In genomic region chr1:21248560-21249390, GRCm38 (mm10) we compare ENCODE assay signal across 30 mouse cellular contexts. TPM values are rescaled to one million over a fixed set of nuclear protein-coding genes. Genes with fewer than 3 reads are reported as not detected.
DNase-seq lines count a peak whose midpoint lies in the region; ATAC-seq and TF ChIP-seq lines count a peak whose summit lies in the region.
"Had no signal": no experiment of that assay in that cellular context is flagged by ENCODE, and none has a peak within 500 bp of the region (broad histone marks: within the 10 kb centered on the region; RNA-seq: fewer than 3 reads in every experiment).

No protein-coding gene starts in this region.

- no peaks in the 10 kb centered on the region for H3K36me3 ChIP-seq in heart, embryonic 11.5 days (ENCODE audit: control insufficient read depth, insufficient read depth, low read length)
- H3K36me3 ChIP-seq in liver, postnatal 0 days (replicated peaks; ENCODE audit: insufficient read depth, low read length): no peaks in the 10 kb centered on the region
- no peaks in the 10 kb centered on the region for H3K36me3 ChIP-seq in liver, embryonic 12.5 days
- no peaks in the 10 kb centered on the region for H3K36me3 ChIP-seq in hindbrain, embryonic 11.5 days (ENCODE audit: control insufficient read depth, insufficient read depth, low read length)
- H3K36me3 ChIP-seq: forebrain, embryonic 10.5 days; G1E; heart, embryonic 12.5 days; heart, embryonic 15.5 days; hindbrain, embryonic 10.5 days had no signal

- H3K9me3 ChIP-seq in heart, embryonic 11.5 days (replicated peaks; ENCODE audit: control insufficient read depth, low read length): no peaks in the 10 kb centered on the region
- H3K9me3 ChIP-seq in liver, postnatal 0 days (ENCODE audit: low read length): no peaks in the 10 kb centered on the region
- H3K9me3 ChIP-seq in liver, embryonic 12.5 days (replicated peaks): no peaks in the 10 kb centered on the region
- no peaks in the 10 kb centered on the region for H3K9me3 ChIP-seq in hindbrain, embryonic 11.5 days (ENCODE audit: control insufficient read depth, low read length)
- H3K9me3 ChIP-seq: forebrain, embryonic 10.5 days; forebrain, embryonic 13.5 days; G1E; heart, embryonic 12.5 days; heart, embryonic 15.5 days; hindbrain, embryonic 10.5 days had no signal

- H3K27me3 ChIP-seq in heart, embryonic 11.5 days (ENCODE audit: control insufficient read depth, insufficient read depth, low read length): no peaks in the 10 kb centered on the region
- no peaks in the 10 kb centered on the region for H3K27me3 ChIP-seq in liver, postnatal 0 days (ENCODE audit: insufficient read depth, low read length)
- no peaks in the 10 kb centered on the region for H3K27me3 ChIP-seq in liver, embryonic 12.5 days (replicated peaks)
- H3K27me3 ChIP-seq in hindbrain, embryonic 11.5 days (ENCODE audit: control insufficient read depth, insufficient read depth, low read length): no peaks in the 10 kb centered on the region
- H3K27me3 ChIP-seq: CH12.LX; forebrain, embryonic 13.5 days; heart, embryonic 12.5 days; heart, embryonic 15.5 days had no signal

- H3K4me3 ChIP-seq in heart, embryonic 11.5 days (ENCODE audit: low read depth, low read length): no peak overlapping the region
- no peak overlapping the region for H3K4me3 ChIP-seq in liver, postnatal 0 days (ENCODE audit: low read depth, low read length)
- no peak overlapping the region for H3K4me3 ChIP-seq in liver, embryonic 12.5 days
- H3K4me3 ChIP-seq in hindbrain, embryonic 11.5 days (ENCODE audit: low read depth, low read length): no peak overlapping the region
- H3K4me3 ChIP-seq: forebrain, embryonic 10.5 days; forebrain, embryonic 13.5 days; heart, embryonic 12.5 days; heart, embryonic 15.5 days; hindbrain, embryonic 10.5 days had no signal

- peak; percentile 68 for DNase-seq in heart, adult 11 months
- DNase-seq in liver, postnatal 0 days: no peak
- no peak for DNase-seq in hindbrain, embryonic 11.5 days (ENCODE audit: low spot score)
- DNase-seq: adrenal gland, adult 2 months; adrenal gland, postnatal 14 days; B cell, adult 2 months; cerebellum, adult 11 months; cerebellum, adult 2 months; cerebellum, adult 9-11 months; cerebellum, postnatal 25 days; gastrocnemius, postnatal 10 days; gastrocnemius, postnatal 36 days; heart, postnatal 10 days; heart, postnatal 36 days had no signal

- no peak for TF ChIP-seq CTCF in liver, postnatal 0 days (IDR thresholded peaks at IDR 0.05; ENCODE audit: low read depth)

- ATAC-seq in heart, embryonic 11.5 days (replicated peaks; ENCODE audit: insufficient number of reproducible peaks, low FRiP score, low TSS enrichment): no peak
- ATAC-seq in liver, postnatal 0 days: no peak
- no peak for ATAC-seq in liver, embryonic 12.5 days
- peak; percentile 63 for ATAC-seq in megakaryocyte-erythroid progenitor cell, adult 5-6 weeks (replicated peaks; ENCODE audit: low FRiP score, low TSS enrichment, poor library complexity, severe bottlenecking)
- no peak for ATAC-seq in hindbrain, embryonic 11.5 days (ENCODE audit: low FRiP score)
- ATAC-seq: forebrain, embryonic 13.5 days; forebrain, embryonic 16.5 days; hindbrain, postnatal 0 days; inflammation-experienced regulatory T-cells, adult 6 months; intestine, embryonic 16.5 days had no signal

- 70% methylated on average over 9 of the region's 9 CpGs for WGBS in heart, embryonic 11.5 days (ENCODE audit: insufficient replicate concordance)
- WGBS in liver, postnatal 0 days (ENCODE audit: insufficient replicate concordance): 64% methylated on average over 9 of the region's 9 CpGs
- WGBS in liver, embryonic 12.5 days (ENCODE audit: insufficient replicate concordance): 55% methylated on average over 9 of the region's 9 CpGs
- 86% methylated on average over 9 of the region's 9 CpGs for WGBS in hindbrain, embryonic 11.5 days

- H3K27ac ChIP-seq in heart, embryonic 11.5 days (ENCODE audit: low read depth, low read length): no peak overlapping the region
- no peak overlapping the region for H3K27ac ChIP-seq in liver, postnatal 0 days (ENCODE audit: low read depth)
- no peak overlapping the region for H3K27ac ChIP-seq in liver, embryonic 12.5 days
- H3K27ac ChIP-seq in hindbrain, embryonic 11.5 days (ENCODE audit: low read depth, low read length): no peak overlapping the region
- H3K27ac ChIP-seq: forebrain, embryonic 10.5 days; forebrain, embryonic 13.5 days; heart, embryonic 15.5 days; hindbrain, embryonic 10.5 days; hindbrain, embryonic 14.5 days; hindbrain, postnatal 0 days had no signal

- H3K4me1 ChIP-seq in heart, embryonic 11.5 days (ENCODE audit: control insufficient read depth, insufficient read depth, low read length): no peaks in the 10 kb centered on the region
- H3K4me1 ChIP-seq in liver, postnatal 0 days (ENCODE audit: insufficient read depth): no peaks in the 10 kb centered on the region; the same call in 1 of the 2 replicates
- H3K4me1 ChIP-seq in liver, embryonic 12.5 days: no peaks in the 10 kb centered on the region
- H3K4me1 ChIP-seq in hindbrain, embryonic 11.5 days (replicated peaks; ENCODE audit: control insufficient read depth, insufficient read depth, low read length): no peaks in the 10 kb centered on the region
- H3K4me1 ChIP-seq: forebrain, embryonic 13.5 days; heart, embryonic 12.5 days; heart, embryonic 15.5 days had no signal

- H3K9ac ChIP-seq in heart, embryonic 11.5 days (ENCODE audit: low read depth, low read length): no peak overlapping the region
- 0 out of 2 replicates have a peak overlapping the region, but pooled peaks have one; percentile 11 for H3K9ac ChIP-seq in liver, postnatal 0 days (replicated peaks)
- no peak overlapping the region for H3K9ac ChIP-seq in liver, embryonic 12.5 days
- H3K9ac ChIP-seq in hindbrain, embryonic 11.5 days (ENCODE audit: low read depth, low read length): no peak overlapping the region
- H3K9ac ChIP-seq: forebrain, embryonic 13.5 days; heart, embryonic 12.5 days; heart, embryonic 15.5 days; hindbrain, embryonic 14.5 days had no signal

- no peak for TF ChIP-seq EP300 in liver, postnatal 0 days (IDR thresholded peaks at IDR 0.05; ENCODE audit: low read depth)

- H3K4me2 ChIP-seq in heart, embryonic 11.5 days: no peak overlapping the region
- H3K4me2 ChIP-seq in liver, postnatal 0 days (ENCODE audit: low read depth, low read length): no peak overlapping the region
- no peak overlapping the region for H3K4me2 ChIP-seq in liver, embryonic 12.5 days
- no peak overlapping the region for H3K4me2 ChIP-seq in hindbrain, embryonic 11.5 days (replicated peaks; ENCODE audit: low read depth, low read length)
- H3K4me2 ChIP-seq: forebrain, embryonic 13.5 days; heart, embryonic 12.5 days; heart, embryonic 15.5 days; hindbrain, embryonic 14.5 days had no signal

RNA-seq across cellular contexts. Expression of gene Gsta3, which starts 8.4 kb away (rescaled TPM):
- polyA plus RNA-seq in heart, embryonic 11.5 days (2014; fragmentation: Nextera tagmentation; extraction: Ambion mirVana): 0.47 and 0.58 TPM in 2 replicates
- 143 and 187 TPM in 2 replicates for polyA plus RNA-seq in liver, postnatal 0 days (2015; fragmentation: Nextera tagmentation; extraction: Ambion mirVana)
- 5.4 and 5.6 TPM in 2 replicates for polyA plus RNA-seq in liver, embryonic 12.5 days (2016; fragmentation: Nextera tagmentation; extraction: Ambion mirVana)
- not detected in 2 replicates for total RNA-seq in megakaryocyte-erythroid progenitor cell, adult 5-6 weeks (2014; fragmentation: Nextera tagmentation)
- not detected in 2 replicates for total RNA-seq in megakaryocyte-erythroid progenitor cell, adult 5-6 weeks (2017)
- polyA plus RNA-seq in hindbrain, embryonic 11.5 days (2014; fragmentation: Nextera tagmentation; extraction: Ambion mirVana): 0.14 and 0.31 TPM in 2 replicates
- total RNA-seq: CH12.LX had no signal
- polyA plus RNA-seq: embryonic facial prominence, embryonic 11.5 days; G1E had no signal

RNA-seq across cellular contexts. Expression of gene Tmem14a, which starts 30.4 kb away (rescaled TPM):
- 9.7 and 12.5 TPM in 2 replicates for polyA plus RNA-seq in heart, embryonic 11.5 days (2014; fragmentation: Nextera tagmentation; extraction: Ambion mirVana)
- polyA plus RNA-seq in liver, postnatal 0 days (2015; fragmentation: Nextera tagmentation; extraction: Ambion mirVana): 1.7 and 1.9 TPM in 2 replicates
- 4.2 and 4.9 TPM in 2 replicates for polyA plus RNA-seq in liver, embryonic 12.5 days (2016; fragmentation: Nextera tagmentation; extraction: Ambion mirVana)
- total RNA-seq in megakaryocyte-erythroid progenitor cell, adult 5-6 weeks (2014; fragmentation: Nextera tagmentation): 2.4 and 3.4 TPM in 2 replicates
- 0.65 and 0.85 TPM in 2 replicates for total RNA-seq in megakaryocyte-erythroid progenitor cell, adult 5-6 weeks (2017)
- 10.9 and 13.5 TPM in 2 replicates for polyA plus RNA-seq in hindbrain, embryonic 11.5 days (2014; fragmentation: Nextera tagmentation; extraction: Ambion mirVana)

Comparison
In these comparisons a context has a peak if more than half of its experiments do, and no peak if none do; other contexts are left out.
1. RNA of gene Gsta3, which starts 8.4 kb away (polyA plus RNA-seq): 143 to 187 TPM in liver, postnatal 0 days; 5.4 to 5.6 TPM in liver, embryonic 12.5 days, 0.47 to 0.58 TPM in heart, embryonic 11.5 days and 0.14 to 0.31 TPM in hindbrain, embryonic 11.5 days; every median in the first group is over 10 times any median in the second.